Mouse (Mus musculus): ENCODE results near the gene Evx2. TPM values are rescaled to one million over a fixed set of nuclear protein-coding genes. Genes with fewer than 3 reads are reported as not detected.

The Evx2 gene
- polyA plus RNA-seq, 1 experiment from 2014 or later, result not detected

- no peak for TF ChIP-seq CTCF (IDR thresholded peaks at IDR 0.05; ENCODE audit: low read depth)
- no peak for TF ChIP-seq EP300 (optimal IDR thresholded peaks at IDR 0.05)
- no peak overlapping the region for H3K4me2 ChIP-seq (replicated peaks; ENCODE audit: low read depth)
- no peaks in the 10 kb centered on the region for H3K9me3 ChIP-seq (ENCODE audit: control insufficient read depth, low read length)
- ATAC-seq (ENCODE audit: low FRiP score, low TSS enrichment) (no peak), DNase-seq (ENCODE audit: low spot score) (no peak)
- no peaks in the 10 kb centered on the region for H3K36me3 ChIP-seq (ENCODE audit: control insufficient read depth, insufficient read depth, low read length)
- no peaks in the 10 kb centered on the region for H3K27me3 ChIP-seq (ENCODE audit: control insufficient read depth, insufficient read depth, low read length)
- WGBS, result 79% methylated on average over 9 of the region's 9 CpGs
- H3K4me1 ChIP-seq (replicated peaks; ENCODE audit: control insufficient read depth, insufficient read depth), result no peaks in the 10 kb centered on the region
- H3K4me3 ChIP-seq (ENCODE audit: low read depth, low read length), result no peak overlapping the region
- H3K27ac ChIP-seq (replicated peaks), result no peak overlapping the region
- no peak overlapping the region for H3K9ac ChIP-seq (ENCODE audit: low read length)
These were observed 41.7 kb downstream of the Evx2 start for GRCm38 (mm10) chr2:74617706-74618105.

- Histone ChIP-seq H3K4me1 (replicated peaks; ENCODE audit: control insufficient read depth, insufficient read depth) (no peaks in the 10 kb centered on the region), H3K4me2 (replicated peaks; ENCODE audit: low read depth) (no peak overlapping the region), H3K9me3 (ENCODE audit: control insufficient read depth, low read length) (no peaks in the 10 kb centered on the region), H3K9ac (ENCODE audit: low read length) (no peak overlapping the region), H3K27ac (replicated peaks) (no peak overlapping the region), H3K36me3 (ENCODE audit: control insufficient read depth, insufficient read depth, low read length) (no peaks in the 10 kb centered on the region), H3K4me3 (ENCODE audit: low read depth, low read length) (no peak overlapping the region), H3K27me3 (ENCODE audit: control insufficient read depth, insufficient read depth, low read length) (no peaks in the 10 kb centered on the region)
- ATAC-seq (ENCODE audit: low FRiP score, low TSS enrichment) (no peak), DNase-seq (ENCODE audit: low spot score) (no peak)
- WGBS, result 84% methylated on average over 4 of the region's 4 CpGs
- TF ChIP-seq EP300 (optimal IDR thresholded peaks at IDR 0.05) (no peak), CTCF (IDR thresholded peaks at IDR 0.05; ENCODE audit: low read depth) (no peak)
These were observed 48.0 kb downstream of the Evx2 start for GRCm38 (mm10) chr2:74611406-74611805.

GRCm38 (mm10) chr2:74609350-74609749 is 50.0 kb downstream of the Evx2 start:
- no peak overlapping the region for H3K27ac ChIP-seq (replicated peaks)
- no peaks in the 10 kb centered on the region for H3K4me1 ChIP-seq (replicated peaks; ENCODE audit: control insufficient read depth, insufficient read depth)
- H3K36me3 ChIP-seq (ENCODE audit: control insufficient read depth, insufficient read depth, low read length), result no peaks in the 10 kb centered on the region
- TF ChIP-seq EP300 (optimal IDR thresholded peaks at IDR 0.05) (no peak), CTCF (IDR thresholded peaks at IDR 0.05; ENCODE audit: low read depth) (no peak)
- no peak overlapping the region for H3K4me3 ChIP-seq (ENCODE audit: low read depth, low read length)
- H3K9ac ChIP-seq (ENCODE audit: low read length), result no peak overlapping the region
- H3K27me3 ChIP-seq (ENCODE audit: control insufficient read depth, insufficient read depth, low read length), result no peaks in the 10 kb centered on the region
- DNase-seq (ENCODE audit: low spot score), result no peak
- H3K9me3 ChIP-seq (ENCODE audit: control insufficient read depth, low read length), result no peaks in the 10 kb centered on the region
- H3K4me2 ChIP-seq (replicated peaks; ENCODE audit: low read depth), result no peak overlapping the region
- no peak for ATAC-seq (ENCODE audit: low FRiP score, low TSS enrichment)

- H3K9me3 ChIP-seq (ENCODE audit: control insufficient read depth, low read length), result no peaks in the 10 kb centered on the region
- no peaks in the 10 kb centered on the region for H3K27me3 ChIP-seq (ENCODE audit: control insufficient read depth, insufficient read depth, low read length)
- DNase-seq (ENCODE audit: low spot score), result no peak
- H3K36me3 ChIP-seq (ENCODE audit: control insufficient read depth, insufficient read depth, low read length), result no peaks in the 10 kb centered on the region
- no peak overlapping the region for H3K4me3 ChIP-seq (ENCODE audit: low read depth, low read length)
- no peak for ATAC-seq (ENCODE audit: low FRiP score, low TSS enrichment)
- 78% methylated on average over 5 of the region's 5 CpGs for WGBS
- no peak for TF ChIP-seq CTCF (IDR thresholded peaks at IDR 0.05; ENCODE audit: low read depth)
- no peak overlapping the region for H3K9ac ChIP-seq (ENCODE audit: low read length)
- H3K4me2 ChIP-seq (replicated peaks; ENCODE audit: low read depth), result no peak overlapping the region
- no peak overlapping the region for H3K27ac ChIP-seq (replicated peaks)
- H3K4me1 ChIP-seq (replicated peaks; ENCODE audit: control insufficient read depth, insufficient read depth), result no peaks in the 10 kb centered on the region
These were observed 53.1 kb downstream of the Evx2 start for GRCm38 (mm10) chr2:74606087-74606760.

- no peak overlapping the region for H3K4me2 ChIP-seq (replicated peaks; ENCODE audit: low read depth)
- no peaks in the 10 kb centered on the region for H3K27me3 ChIP-seq (ENCODE audit: control insufficient read depth, insufficient read depth, low read length)
- no peak overlapping the region for H3K9ac ChIP-seq (ENCODE audit: low read length)
- WGBS, result 58% methylated on average over 3 of the region's 3 CpGs
- ATAC-seq (ENCODE audit: low FRiP score, low TSS enrichment) (no peak), DNase-seq (ENCODE audit: low spot score) (no peak)
- no peak overlapping the region for H3K4me3 ChIP-seq (ENCODE audit: low read depth, low read length)
- no peak for TF ChIP-seq CTCF (IDR thresholded peaks at IDR 0.05; ENCODE audit: low read depth)
- no peak for TF ChIP-seq EP300 (optimal IDR thresholded peaks at IDR 0.05)
- H3K9me3 ChIP-seq (ENCODE audit: control insufficient read depth, low read length), result no peaks in the 10 kb centered on the region
- H3K27ac ChIP-seq (replicated peaks), result no peak overlapping the region
- H3K4me1 ChIP-seq (replicated peaks; ENCODE audit: control insufficient read depth, insufficient read depth), result no peaks in the 10 kb centered on the region
- H3K36me3 ChIP-seq (ENCODE audit: control insufficient read depth, insufficient read depth, low read length), result no peaks in the 10 kb centered on the region
These were observed 55.3 kb downstream of the Evx2 start for GRCm38 (mm10) chr2:74604011-74604410.

Small RNAs within 50 kb of the gene (microRNA-seq; reads per million reads assigned to microRNA genes)
- gene Gm44463, result not detected

Other genes starting within 250 kb of the Evx2 start
- gene Lnpk, start 80.1 kb downstream of the Evx2 start, polyA plus RNA-seq (2015; fragmentation: Nextera tagmentation; extraction: Ambion mirVana), result 10.4 and 12.0 TPM in 2 replicates
- gene Hoxd13, start 8.8 kb upstream of the Evx2 start, polyA plus RNA-seq (2015; fragmentation: Nextera tagmentation; extraction: Ambion mirVana), result not detected in 2 replicates
- not detected in 2 replicates for gene Hoxd12, start 15.5 kb upstream of the Evx2 start, polyA plus RNA-seq (2015; fragmentation: Nextera tagmentation; extraction: Ambion mirVana)
- gene Hoxd11, start 20.0 kb upstream of the Evx2 start, polyA plus RNA-seq (2015; fragmentation: Nextera tagmentation; extraction: Ambion mirVana), result not detected in 2 replicates
- gene Hoxd10, start 32.4 kb upstream of the Evx2 start, polyA plus RNA-seq (2015; fragmentation: Nextera tagmentation; extraction: Ambion mirVana), result 0.10 TPM in 1 of 2 replicates, not detected in the other
- gene Hoxd9, start 38.2 kb upstream of the Evx2 start, polyA plus RNA-seq (2015; fragmentation: Nextera tagmentation; extraction: Ambion mirVana), result 0.31 and 0.34 TPM in 2 replicates
- gene Hoxd8, start 45.1 kb upstream of the Evx2 start, polyA plus RNA-seq (2015; fragmentation: Nextera tagmentation; extraction: Ambion mirVana), result 1.3 TPM in 2 replicates
- 1.3 and 1.5 TPM in 2 replicates for gene Hoxd3, start 52.4 kb upstream of the Evx2 start, polyA plus RNA-seq (2015; fragmentation: Nextera tagmentation; extraction: Ambion mirVana)
- gene Hoxd4, start 52.4 kb upstream of the Evx2 start, polyA plus RNA-seq (2015; fragmentation: Nextera tagmentation; extraction: Ambion mirVana), result 0.08 and 0.19 TPM in 2 replicates
- not detected in 2 replicates for gene Gm28230, start 67.2 kb upstream of the Evx2 start, polyA plus RNA-seq (2015; fragmentation: Nextera tagmentation; extraction: Ambion mirVana)
- gene Hoxd1, start 103.4 kb upstream of the Evx2 start, polyA plus RNA-seq (2015; fragmentation: Nextera tagmentation; extraction: Ambion mirVana), result not detected in 2 replicates
- 76.7 and 81.1 TPM in 2 replicates for gene Mtx2, start 166.2 kb upstream of the Evx2 start, polyA plus RNA-seq (2015; fragmentation: Nextera tagmentation; extraction: Ambion mirVana)